In genomic region chr4:45528355-45529198, GRCm38 (mm10) we compare ENCODE assay signal across 8 mouse cellular contexts. TPM values are rescaled to one million over a fixed set of nuclear protein-coding genes. Genes with fewer than 3 reads are reported as not detected.
A peak's percentile ranks its signal among the peaks of the same experiment; 100 is the strongest.
DNase-seq lines count a peak whose midpoint lies in the region; ATAC-seq and TF ChIP-seq lines count a peak whose summit lies in the region.

No protein-coding gene starts in this region.

- no peak for TF ChIP-seq CTCF in spleen, adult 2 months (IDR thresholded peaks at IDR 0.05; ENCODE audit: extremely low read depth, insufficient read depth, insufficient read length, insufficient replicate concordance)
- no peak for TF ChIP-seq CTCF in small intestine, adult 2 months (IDR thresholded peaks at IDR 0.05; ENCODE audit: extremely low read depth, insufficient read length, insufficient replicate concordance, low read depth, low read length)

- peak overlapping the region; percentile 90 for H3K4me2 ChIP-seq in heart, embryonic 15.5 days
- H3K4me2 ChIP-seq in limb, embryonic 13.5 days (replicated peaks) = peak overlapping the region; percentile 95

- no peaks in the 10 kb centered on the region for H3K36me3 ChIP-seq in spleen, adult 2 months (ENCODE audit: control insufficient read depth, insufficient read depth, low read length)
- H3K36me3 ChIP-seq in heart, embryonic 15.5 days = no peaks in the 10 kb centered on the region
- peaks cover 3% of the 10 kb centered on the region; the same call in 1 of the 2 replicates for H3K36me3 ChIP-seq in limb, embryonic 13.5 days
- 0 out of 2 replicates have a peak, but pooled peaks cover 4% of the 10 kb centered on the region for H3K36me3 ChIP-seq in small intestine, adult 2 months (ENCODE audit: control insufficient read depth, insufficient read depth, low read length)

- no peaks in the 10 kb centered on the region for H3K9me3 ChIP-seq in heart, embryonic 15.5 days (replicated peaks)
- no peaks in the 10 kb centered on the region for H3K9me3 ChIP-seq in limb, embryonic 13.5 days

- 46% methylated on average over 21 of the region's 21 CpGs for WGBS in spleen, adult 2 months
- WGBS in heart, embryonic 15.5 days = 4% methylated on average over 21 of the region's 21 CpGs
- WGBS in limb, embryonic 13.5 days = 2% methylated on average over 21 of the region's 21 CpGs
- 8% methylated on average over 21 of the region's 21 CpGs for WGBS in small intestine, adult 2 months

- DNase-seq in spleen, adult 2 months (ENCODE audit: low read depth in 1 of 2, low spot score in 2 of 2) = no peak
- DNase-seq in spleen, adult 12 weeks (ENCODE audit: low spot score) = no peak
- DNase-seq in ovary, postnatal 10 days (ENCODE audit: low spot score) = no peak
- DNase-seq in left cerebral cortex, adult 11 months (ENCODE audit: low spot score) = no peak
- DNase-seq in cerebellum, adult 18-20 months = no peak

- no peak for ATAC-seq in heart, embryonic 15.5 days (replicated peaks; ENCODE audit: insufficient number of reproducible peaks, insufficient read depth, low FRiP score, low read depth)
- ATAC-seq in limb, embryonic 13.5 days (ENCODE audit: low FRiP score, low read depth) = no peak

- no peak for TF ChIP-seq POLR2A in spleen, adult 2 months (IDR thresholded peaks at IDR 0.05; ENCODE audit: low read depth, low read length)
- no peak for TF ChIP-seq POLR2A in small intestine, adult 2 months (IDR thresholded peaks at IDR 0.05; ENCODE audit: low read depth, low read length)

- peaks cover 13% of the 10 kb centered on the region for H3K27me3 ChIP-seq in spleen, adult 2 months (ENCODE audit: control insufficient read depth, insufficient read depth, low read length)
- no peaks in the 10 kb centered on the region for H3K27me3 ChIP-seq in heart, embryonic 15.5 days
- H3K27me3 ChIP-seq in limb, embryonic 13.5 days = 0 out of 2 replicates have a peak, but pooled peaks cover under 1% of the 10 kb centered on the region
- no peaks in the 10 kb centered on the region for H3K27me3 ChIP-seq in small intestine, adult 2 months (ENCODE audit: control insufficient read depth, insufficient read depth, low read length)

- peak overlapping the region; percentile 94 for H3K9ac ChIP-seq in heart, embryonic 15.5 days
- H3K9ac ChIP-seq in limb, embryonic 13.5 days = peak overlapping the region; percentile 87

- H3K27ac ChIP-seq in spleen, adult 2 months (ENCODE audit: insufficient read depth, low read length) = peak overlapping the region; percentile 15; the same call in 1 of the 2 replicates
- peak overlapping the region; percentile 99 for H3K27ac ChIP-seq in heart, embryonic 15.5 days
- H3K27ac ChIP-seq in limb, embryonic 13.5 days = no peak overlapping the region
- H3K27ac ChIP-seq in small intestine, adult 2 months (ENCODE audit: insufficient read depth, low read depth, low read length) = peak overlapping the region; percentile 54

- H3K4me3 ChIP-seq in spleen, adult 2 months (ENCODE audit: extremely low read depth, insufficient read depth, insufficient read length) = peak overlapping the region; percentile 79; the same call in 1 of the 2 replicates
- H3K4me3 ChIP-seq in heart, embryonic 15.5 days = peak overlapping the region; percentile 84
- peak overlapping the region; percentile 76 for H3K4me3 ChIP-seq in limb, embryonic 13.5 days
- H3K4me3 ChIP-seq in small intestine, adult 2 months (ENCODE audit: low read depth, low read length) = peak overlapping the region; percentile 95

- H3K4me1 ChIP-seq in spleen, adult 2 months (ENCODE audit: control insufficient read depth, insufficient read depth, insufficient read length) = peaks cover 6% of the 10 kb centered on the region
- H3K4me1 ChIP-seq in heart, embryonic 15.5 days (replicated peaks) = peaks cover 57% of the 10 kb centered on the region
- peaks cover 66% of the 10 kb centered on the region for H3K4me1 ChIP-seq in limb, embryonic 13.5 days
- peaks cover 23% of the 10 kb centered on the region for H3K4me1 ChIP-seq in small intestine, adult 2 months (ENCODE audit: control insufficient read depth, insufficient read depth, insufficient read length, low read length)

RNA-seq across cellular contexts. Expression of gene Shb, which starts 3.7 kb away (rescaled TPM):
- 8.6 and 9.7 TPM in 2 replicates for polyA plus RNA-seq in spleen, adult 2 months (2012; rRNA removed)
- 8.6 and 10.7 TPM in 2 replicates for polyA plus RNA-seq in heart, embryonic 15.5 days (2015; fragmentation: Nextera tagmentation; extraction: Ambion mirVana)
- polyA plus RNA-seq in limb, embryonic 13.5 days (2015; fragmentation: Nextera tagmentation; extraction: Ambion mirVana) = 3.9 TPM in 2 replicates
- 33.0 and 71.5 TPM in 2 replicates for polyA plus RNA-seq in small intestine, adult 2 months (2012; rRNA removed)
